Mouse (Mus musculus) lung, postnatal 25 days (tissue): ENCODE results near the gene Tns3.

Experiments
- DNase-seq: peaks from one replicate; pipeline ENCODE4 v3.0.0; 2022; ENCODE audit warnings: low spot score

The Tns3 gene

DNA sequence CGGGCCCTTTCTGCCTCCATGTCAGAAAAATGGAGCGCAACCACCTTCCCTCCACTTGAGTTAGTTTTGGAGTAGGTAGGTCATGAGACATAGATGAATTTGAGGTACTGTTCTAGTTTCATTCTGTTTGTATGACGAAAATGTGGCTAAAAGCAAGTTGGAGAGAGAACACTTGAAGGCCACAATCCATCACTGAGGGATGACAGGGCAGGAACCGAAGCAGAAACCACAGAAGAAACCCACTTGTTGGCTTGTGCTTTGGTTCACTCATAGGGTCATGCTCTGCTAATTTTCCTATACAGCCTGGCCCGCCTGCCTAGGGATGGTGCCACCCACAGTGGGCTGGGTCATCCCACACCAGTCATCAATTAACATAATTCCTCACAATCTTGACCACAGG lies 14.9 kb upstream of the Tns3 start:
- DNase-seq: no peak

DNA sequence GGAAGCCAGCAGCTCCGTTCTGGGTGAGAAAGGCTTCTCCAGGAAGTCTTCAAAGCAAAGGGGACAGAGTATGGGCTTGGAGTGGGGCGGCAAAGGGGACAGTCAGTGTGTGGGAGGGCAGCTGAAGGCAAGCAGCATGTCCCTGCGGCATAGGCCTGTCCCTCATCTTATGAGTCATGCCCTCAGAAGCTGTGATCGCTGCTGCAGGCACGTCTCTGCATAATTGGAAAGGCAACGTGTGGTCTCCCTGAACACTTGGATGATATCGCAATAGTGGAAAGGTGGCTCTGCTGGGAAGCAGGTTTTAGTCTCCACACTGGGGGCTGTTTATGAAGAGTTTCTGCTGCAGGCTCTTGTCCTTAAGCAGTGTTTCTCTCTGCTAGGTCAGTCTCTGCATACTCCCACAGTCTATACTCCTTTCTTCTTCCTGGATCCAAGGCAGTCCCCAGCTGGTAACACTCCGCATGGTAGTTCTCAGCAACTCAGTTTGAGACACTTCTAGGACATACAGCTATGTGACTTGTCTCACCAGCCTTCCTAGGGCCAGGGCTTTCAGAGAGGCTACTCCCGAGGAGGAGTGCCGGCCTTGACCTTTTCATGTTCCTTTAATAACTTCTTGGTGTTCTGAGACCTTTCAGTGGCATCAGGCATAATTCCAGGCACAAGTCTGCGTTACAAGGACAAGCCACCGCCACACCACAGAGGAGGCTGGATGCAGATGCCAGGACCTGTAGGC lies 14.1 kb upstream of the Tns3 start:
- DNase-seq: no peak

DNA sequence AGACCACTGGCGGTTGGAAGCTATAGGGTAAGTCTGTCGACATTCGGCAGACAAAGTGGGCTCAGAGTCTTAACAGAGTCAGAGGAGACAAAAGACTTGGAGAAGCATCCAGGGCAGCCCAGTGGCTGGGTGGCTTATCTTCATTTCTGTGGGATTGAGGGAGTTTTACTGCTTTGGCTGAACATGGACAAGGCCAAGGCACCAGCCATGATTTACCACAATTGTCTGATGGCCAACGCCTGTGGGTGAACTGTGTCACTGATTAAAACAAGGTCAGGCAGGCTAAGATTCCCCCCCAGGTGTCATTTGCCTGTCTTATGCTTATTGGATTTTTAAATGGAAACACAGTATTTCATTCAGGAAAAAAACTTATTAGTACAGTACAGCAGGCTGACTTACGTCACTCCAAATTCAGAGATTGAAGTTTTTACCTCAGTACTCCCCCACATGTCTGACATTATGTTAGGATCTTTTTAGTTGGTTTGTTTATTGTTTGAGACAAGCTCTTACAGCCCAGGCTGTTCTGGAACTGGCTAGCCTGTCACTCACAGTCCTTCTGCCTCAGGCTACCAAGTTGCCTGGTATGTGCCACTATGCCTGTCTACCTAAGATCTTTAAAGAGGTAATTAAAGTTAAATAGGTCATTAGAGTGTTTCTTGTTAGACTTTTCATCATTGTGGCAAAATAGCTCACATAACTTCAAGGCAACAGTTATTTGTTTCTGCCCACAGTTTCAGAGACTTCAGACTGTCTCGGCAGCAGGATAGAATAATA lies 11.6 kb upstream of the Tns3 start:
- no peak for DNase-seq

DNA sequence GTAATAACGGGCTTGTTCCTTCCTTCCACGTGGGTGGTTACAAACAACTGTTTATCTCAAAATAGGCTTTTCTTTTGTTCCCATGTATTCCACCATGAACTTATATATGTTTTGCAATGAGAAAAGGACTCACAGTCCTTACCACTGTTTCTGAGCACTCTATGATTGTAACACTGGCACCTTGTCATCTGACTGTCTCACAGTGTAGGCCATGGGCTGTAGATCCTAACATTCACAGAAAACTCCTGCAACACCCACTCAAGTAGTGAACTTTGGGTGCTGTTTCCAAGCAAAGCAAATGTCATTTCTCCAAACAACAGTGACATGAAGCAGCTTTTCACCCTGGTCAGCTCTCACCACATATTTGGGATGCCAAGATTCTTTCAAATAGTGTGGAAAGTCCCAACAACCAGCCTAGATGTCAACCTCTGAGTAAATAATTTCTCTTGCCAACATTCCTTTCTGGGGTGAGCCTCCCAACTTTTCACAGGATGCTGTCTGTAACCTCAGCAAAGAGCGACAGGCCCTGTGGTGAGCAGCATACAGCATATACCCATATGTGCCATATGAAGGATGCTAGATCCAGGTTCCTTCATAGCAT lies 10.3 kb upstream of the Tns3 start:
- peak; percentile 74 for DNase-seq

DNA sequence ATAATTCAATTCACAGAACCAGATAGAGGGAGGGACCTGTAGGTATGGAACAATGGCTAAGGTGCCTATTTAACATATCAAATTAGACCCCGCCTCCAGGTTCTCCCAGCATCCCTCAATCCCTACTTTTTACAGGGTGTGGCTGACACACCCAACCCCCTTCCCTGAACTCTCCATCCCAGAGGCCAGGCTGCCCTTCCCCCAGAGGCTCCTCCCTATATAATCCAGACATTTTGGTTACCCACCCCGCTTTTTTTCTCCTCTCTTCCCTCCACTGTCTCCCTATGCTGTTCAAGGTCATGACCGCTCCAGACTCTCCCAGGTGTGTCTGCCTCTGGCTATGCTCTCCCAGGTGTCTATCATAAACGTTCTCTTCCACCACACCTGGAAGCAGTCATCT lies 7.4 kb upstream of the Tns3 start:
- DNase-seq: no peak

DNA sequence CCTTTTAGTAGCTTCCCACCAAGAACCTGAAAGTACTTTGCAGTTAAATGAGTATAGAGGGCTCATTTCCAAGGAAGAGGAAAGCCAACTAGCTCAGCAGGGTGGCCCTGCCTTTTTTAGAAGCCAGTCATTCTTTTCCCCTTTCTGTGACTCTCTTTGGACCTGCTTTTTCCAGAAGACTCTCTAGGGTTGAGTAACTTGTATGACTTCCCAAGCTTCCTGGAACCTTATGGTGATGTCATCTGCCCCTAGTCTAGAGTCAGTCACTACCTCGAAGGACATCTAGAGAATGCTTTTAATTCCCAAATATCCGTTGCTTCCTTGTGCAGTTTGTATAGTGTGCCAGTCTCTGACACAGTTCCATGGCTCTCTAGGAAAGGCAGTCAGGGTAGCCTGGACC lies 4.8 kb upstream of the Tns3 start:
- no peak for DNase-seq

DNA sequence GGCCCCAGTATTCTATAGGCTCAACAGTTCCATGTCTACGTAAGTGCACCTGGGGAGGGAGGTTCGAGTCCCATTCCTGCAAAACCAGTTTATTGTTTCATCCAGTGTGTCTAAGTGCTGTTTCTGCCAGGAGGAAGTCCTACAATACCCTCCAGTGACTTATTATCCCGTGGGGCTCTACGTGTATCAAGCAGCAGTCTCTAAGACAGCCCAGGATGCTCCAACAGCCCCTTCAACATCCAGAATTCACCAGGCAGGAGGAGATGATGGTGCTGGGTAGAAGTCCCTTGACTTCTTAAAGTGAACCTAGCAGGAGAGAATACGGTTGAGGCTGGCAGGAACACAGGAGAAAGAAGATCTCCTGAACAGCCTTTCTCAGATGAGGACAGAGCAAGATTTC lies 462 bp upstream of the Tns3 start:
- no peak for DNase-seq

DNA sequence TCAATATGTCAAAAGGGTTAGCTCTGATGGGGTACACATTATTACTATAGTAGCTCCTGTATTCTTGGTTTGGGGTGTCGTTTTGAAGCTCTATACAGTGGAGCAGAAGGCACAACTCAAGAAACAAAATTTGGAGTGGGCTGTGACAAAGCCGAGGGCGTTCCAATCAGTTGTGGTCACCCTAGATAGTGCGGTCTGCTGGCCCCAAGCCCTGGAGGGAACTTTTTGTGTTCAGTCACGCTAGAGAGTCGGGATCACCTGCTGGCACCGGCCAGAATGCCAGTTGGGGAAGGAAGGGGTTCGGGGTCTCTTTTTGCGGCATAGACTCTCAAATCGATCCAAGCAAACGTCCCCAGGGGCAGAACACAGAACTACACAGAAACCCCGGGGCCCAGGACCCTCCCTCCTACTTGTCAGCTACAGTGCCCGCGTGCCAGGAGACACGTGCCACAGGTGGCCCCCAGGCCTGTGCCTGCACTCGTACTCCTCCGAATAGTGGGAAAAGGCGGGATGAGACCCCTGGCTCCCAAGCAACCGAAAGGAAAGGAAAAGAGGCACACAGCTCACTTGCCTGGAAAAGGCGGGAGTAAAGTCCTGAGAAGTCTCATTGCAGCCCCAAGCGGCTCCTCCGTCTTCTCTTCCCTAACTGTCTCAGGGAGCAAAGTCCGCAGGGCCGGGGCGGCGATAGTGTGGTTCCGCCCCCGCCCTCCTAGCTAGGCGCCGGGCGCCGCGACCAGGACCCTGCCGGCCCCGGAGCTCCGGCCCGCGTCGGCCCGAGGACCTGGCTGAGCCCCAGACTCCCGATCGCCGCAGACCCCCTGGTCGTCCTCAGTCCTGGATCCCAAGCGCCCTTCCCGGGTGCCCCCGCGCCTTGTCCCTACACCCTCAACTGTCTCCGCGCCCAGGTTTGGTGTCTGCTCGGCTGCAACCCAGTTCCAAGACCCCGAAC lies 617 bp downstream of the Tns3 start:
- no peak for DNase-seq

DNA sequence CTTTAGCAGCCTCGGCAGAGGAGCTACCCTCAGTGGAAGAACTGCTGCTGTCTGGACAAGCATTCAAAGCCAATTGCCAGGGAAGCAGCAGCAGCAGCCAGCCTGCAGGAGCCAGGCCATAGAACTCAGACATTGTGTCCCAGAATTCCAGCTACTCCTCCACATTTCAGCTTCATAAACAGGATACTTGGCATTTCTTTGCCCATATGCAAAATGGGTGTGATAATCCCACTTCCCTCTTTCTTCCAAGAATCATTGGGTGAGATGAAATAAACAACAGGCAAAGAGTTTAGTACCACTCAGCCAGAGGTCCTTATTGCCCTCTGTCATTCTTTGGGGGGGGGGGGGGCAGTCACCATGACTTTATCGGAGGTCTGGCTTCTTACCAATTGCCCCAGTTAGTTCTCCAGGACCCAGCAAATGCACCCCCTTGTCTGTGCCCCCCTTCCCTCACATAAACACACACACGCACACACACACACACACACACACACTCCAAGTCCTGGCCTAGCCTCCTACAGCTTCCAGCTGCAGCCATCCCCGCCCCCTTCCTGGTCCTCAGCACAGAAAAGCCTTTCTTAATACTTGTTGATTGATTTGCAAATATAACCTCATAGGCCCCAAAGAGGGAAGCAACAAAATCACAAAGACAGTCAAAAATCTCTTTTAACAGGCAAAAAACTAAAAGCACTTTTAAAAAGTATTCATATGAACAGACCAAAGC lies 1.5 kb downstream of the Tns3 start:
- no peak for DNase-seq

DNA sequence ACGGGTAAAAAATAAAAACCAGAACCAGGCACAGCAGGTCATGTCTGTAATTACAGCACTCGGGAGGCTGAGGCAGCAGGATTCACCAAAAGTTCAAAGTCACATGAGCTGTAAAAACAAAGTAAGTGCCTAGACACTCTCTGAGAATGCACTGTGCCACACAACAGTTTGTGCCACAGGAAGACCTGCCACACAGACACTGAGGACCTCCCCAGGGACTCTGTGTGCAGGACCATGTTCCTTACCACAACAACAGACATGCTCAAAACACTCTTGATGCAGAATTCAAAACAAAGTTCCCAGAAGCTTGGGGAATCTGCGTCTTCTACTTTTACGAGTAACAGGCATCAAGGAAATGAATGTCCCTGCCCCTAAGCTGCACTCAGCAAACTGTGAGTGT lies 3.4 kb downstream of the Tns3 start:
- DNase-seq: no peak

DNA sequence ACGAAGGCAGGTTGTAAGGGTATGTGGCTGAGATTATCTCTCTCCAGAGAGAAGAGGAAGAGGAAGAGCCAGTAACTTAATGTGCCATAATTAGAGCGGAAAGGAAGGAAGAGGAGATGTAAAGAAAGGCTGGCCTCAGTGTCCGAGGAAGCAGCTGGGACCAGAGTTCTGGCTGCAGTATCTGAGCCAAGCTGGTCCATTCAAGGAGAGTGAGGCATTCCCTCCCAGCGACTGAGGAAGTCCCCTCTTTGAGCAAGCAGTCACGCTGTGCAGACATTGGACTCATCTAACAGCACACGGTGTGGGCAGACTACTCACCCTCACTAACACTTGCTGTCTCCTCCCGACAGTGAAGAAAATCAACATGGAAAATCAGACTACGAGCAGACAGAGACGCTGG lies 4.5 kb downstream of the Tns3 start:
- no peak for DNase-seq

DNA sequence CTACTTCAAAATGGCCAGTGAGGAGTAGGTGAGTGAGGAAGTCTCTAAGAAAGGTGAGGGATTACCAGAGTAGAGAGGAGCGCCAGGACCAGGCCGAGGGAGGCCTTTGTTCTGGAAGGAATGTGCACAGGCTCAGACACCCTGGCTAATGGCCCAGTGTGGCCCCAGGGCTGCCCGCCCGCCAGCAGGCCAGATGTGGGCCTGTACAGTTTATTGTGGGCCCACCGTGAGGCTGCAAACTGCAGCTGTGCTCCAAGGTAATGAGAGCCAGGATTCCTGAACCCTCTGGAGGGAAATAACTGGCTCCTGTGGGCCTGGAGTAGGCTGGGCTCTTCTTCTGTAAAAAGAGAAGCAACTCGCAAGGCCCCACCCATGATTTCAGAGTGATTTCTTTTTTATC lies 5.3 kb downstream of the Tns3 start:
- no peak for DNase-seq

DNA sequence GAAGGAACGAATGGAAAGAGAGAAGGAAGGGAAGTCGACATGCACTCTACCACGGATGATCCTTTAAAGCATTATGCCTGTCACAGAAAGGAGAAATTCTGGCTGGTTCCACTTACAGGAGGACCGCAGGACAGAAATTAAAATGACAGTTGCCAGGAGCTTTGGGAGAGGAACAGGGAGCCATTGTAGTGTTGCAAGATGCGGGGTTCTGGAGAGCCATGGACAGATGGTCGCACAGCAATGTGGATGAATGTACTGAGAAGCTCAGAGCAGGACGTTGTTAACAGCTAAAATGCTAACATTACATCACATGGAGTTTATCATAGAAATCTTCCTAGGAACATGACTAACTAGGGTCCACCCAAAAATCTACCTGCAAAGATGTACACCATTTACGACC lies 6.8 kb downstream of the Tns3 start:
- DNase-seq: no peak

DNA sequence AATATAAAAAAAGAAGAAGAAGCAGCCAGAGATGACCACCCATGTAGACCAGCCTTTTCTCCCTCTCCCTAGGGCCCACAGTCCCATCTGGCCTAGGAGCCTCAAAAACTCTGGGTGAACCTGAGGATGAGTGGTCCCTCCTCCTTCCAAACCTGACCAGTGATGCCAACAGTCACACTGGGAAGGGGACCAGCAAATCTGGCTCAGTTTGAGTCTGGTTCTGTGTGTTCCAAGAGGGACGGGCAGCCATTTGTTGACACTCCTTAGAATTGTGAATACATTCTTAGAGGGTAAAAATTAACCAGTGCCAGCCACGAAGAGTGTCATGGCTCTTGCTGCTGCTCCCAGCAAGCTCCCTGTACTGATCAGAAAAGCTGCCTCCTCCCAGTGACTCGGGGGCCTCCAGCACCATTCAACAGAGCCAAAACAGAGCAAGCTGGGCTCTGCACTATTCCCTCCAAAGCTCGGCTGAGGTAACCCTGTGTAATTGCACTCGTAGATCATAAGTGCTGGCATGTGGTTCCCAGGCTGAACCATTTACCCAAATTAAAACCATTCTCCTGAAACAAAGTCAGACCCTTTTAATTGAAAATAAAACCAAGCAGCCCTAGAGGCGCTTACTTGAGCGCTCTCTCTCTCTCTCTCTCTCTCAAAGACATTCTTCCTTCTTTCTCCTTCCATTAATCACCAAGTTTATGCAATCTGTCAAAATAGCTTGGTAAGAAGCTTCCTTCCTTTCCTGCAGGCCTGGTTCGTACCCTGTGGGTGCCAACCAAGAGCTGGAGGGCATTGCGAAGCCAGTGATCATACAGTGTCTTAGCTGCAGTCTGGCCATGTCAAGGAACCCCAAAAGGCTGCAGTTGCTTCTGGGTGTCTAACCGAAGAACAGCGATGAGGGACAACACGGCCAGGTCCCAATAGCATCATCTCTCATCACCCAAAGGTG lies 7.6 kb downstream of the Tns3 start:
- DNase-seq: no peak

DNA sequence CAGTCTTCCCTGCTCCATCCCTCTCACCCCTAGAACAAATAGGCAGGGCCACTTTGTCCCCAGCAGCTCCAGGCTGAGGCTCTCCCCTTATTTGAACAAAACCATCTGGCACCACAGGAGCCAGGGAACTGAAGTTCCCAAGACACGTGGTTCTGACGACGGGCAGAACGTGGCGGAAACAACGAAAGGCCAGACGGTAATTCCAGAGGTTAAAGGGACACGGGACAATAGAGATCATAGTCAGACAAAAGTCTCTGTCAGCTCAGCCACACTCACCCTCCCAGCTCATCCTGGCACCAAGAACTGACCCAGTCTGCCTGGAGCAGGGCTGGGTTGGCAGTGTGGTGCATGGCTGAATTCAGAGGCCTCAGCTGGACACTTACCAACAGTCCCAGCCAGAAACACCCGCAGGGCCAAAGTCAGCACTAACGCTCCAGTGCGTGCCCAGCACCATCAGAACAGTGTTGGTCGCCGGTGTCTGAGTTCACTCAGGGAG lies 10.5 kb downstream of the Tns3 start:
- no peak for DNase-seq

DNA sequence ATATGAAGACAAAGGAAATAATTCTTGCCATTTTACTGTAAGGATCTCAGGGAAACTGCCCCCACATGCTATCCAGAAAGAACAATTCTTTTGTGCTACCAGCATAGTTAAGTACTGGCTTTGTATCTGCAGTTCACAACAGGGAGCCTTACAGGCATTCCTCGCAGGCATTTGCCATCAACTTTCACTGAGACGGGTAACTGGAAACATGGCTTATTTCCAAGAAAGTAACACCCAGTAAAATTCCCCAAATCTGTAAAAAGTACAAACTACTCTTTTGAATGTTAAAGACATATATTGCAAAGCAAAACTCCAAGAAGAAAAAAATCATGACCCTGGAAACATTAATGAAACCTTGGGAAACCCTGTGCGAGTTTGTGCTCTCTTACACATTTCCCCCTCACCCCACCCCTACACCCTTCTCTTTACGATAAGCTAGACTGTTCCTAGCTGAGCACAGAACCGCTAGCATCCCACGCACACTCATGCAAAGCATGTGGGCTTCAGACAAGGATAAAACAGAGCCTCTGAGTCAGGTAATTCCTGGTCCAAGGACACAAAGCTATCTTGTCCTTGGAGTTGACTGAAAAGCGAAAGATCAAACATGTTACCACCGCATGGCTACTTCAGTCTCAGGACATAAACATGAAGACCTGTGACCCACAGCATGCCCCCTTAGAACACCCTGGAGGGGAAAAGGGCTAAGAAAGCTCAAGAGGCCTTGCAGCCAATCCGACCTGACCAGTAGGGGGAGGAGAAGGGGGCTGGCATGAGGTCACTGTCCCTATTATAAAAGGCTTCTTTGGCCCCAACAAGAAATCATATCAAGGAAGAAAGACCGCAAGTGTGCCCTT lies 11.3 kb downstream of the Tns3 start:
- DNase-seq: no peak

DNA sequence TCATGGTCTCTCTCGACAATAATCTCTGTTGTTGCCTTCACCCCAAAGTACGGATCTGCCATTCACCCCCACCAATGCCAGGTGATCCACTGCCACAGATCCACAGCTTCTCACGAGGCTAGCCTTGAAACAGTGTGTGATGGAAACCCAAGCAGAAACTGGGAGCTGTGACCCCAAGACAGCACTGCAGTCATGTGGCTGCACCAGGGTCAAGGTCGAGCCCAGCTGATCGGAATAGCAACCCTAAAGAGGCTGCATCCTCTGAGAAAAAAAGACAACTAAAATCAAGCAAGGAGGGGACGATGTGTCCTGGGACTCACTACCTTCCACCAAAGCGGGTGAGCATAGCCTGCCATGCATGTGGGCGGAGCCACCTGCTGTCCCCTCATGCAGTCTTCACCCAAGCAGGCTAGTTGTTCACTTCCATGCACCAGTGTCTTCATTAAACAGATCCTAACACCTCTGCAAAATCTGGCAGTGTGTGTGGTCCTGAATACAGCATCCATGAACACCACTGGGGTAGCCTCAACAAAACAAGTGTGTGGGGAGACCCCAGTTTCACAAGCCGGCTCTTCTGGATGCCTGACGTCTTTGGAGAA lies 12.1 kb downstream of the Tns3 start:
- DNase-seq: no peak

DNA sequence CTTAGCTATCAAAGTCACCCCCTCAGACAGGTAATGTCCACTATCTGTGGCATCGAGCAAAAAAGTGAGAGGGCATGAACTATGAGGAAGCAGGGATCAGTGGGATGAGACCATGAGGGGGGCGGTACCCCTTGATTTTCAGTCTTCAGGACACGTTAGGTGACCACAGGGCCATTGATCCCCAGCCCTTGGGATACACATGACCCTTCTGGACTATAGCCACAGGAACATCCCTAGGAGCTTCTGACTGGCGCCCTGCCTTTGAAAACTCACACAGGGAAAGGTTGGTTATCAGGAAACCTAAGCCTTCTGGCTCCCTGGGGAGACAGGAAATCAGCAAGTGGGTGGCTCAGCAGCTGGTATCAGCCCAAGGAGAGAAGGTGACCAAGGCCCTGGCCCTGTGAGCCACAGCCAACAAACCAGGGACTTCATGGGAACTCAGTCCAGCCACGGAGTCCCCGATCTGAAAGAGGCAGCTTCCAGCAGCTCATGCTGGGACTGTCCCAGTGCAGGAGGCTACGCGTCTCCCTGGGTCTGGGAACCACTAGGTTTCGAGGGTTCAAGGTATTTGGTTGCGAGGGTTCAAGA lies 12.8 kb downstream of the Tns3 start:
- no peak for DNase-seq

DNA sequence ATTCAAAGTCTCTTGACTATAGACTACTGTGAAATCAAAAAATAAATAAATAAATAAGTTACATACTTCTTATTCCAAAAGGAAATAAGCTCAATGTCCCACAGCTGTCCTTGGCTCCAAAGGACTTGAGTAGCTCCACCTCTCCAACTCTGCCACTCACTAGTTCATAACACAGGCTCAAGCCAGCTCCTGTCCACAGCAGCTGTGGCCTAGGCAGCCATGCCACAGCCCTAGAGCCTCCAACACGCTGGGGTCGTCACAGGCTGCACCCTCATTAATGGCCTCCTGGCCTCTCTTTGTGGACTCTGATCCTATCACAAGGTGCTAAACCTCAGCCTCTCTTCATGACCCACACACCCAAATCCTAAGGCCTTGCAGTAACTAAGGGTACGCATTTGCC lies 18.7 kb downstream of the Tns3 start:
- DNase-seq: no peak
